Mouse (Mus musculus): Measurements from ENCODE around the gene Ethe1. TPM values are rescaled to one million over a fixed set of nuclear protein-coding genes. Genes with fewer than 3 reads are reported as not detected.

Ethe1 gene
- polyA plus RNA-seq (2015; fragmentation: Nextera tagmentation; extraction: Ambion mirVana), result 35.6 and 43.4 TPM in 2 replicates

DNA sequence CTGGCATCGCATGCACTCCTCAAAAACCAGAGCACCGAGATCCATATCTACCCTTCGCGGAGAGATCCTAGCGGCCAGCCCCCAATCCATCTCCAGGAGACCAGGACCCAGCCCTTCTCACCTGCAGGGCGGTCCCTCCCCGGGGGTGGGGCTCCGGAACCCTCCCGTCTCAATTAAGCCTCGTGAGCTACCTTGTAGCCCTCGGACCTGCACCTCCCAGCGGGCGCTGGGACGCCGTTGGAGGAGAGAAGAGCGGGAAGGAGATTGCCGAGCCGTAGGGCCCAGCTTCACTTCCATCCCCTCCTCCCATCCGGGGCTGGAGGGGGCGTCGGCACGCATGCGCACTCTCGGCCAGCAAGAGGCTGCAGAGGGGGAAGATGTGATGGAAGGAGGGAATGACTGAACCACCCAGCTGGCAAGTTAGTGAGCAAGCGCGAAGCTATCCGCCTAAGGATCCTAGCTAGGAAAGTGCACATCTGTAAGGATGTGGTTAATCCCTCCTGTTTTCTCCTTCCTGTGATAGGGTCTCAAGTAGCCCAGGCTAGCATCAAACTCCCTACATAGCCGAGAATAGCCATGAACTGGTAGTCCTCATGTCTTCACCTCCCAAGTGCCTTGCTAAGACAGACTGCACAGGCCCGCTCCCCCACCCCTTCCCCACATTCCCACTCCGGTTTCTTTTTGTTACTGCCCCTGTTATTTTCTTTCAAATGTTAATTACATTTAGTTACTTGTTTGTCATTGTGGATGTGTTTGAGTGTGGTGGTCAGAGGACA is at the start of gene Ethe1, which contains the start of gene Zfp575:
Gene Ethe1 (plus strand): TSS at position 214 of the 776 bp plus-strand sequence.
Gene Zfp575 (minus strand): TSS at position 312 of the 776 bp plus-strand sequence.
- Histone ChIP-seq H3K36me3 (ENCODE audit: control insufficient read depth, insufficient read depth, low read length) (no peaks in the 10 kb centered on the region), H3K4me3 (replicated peaks; ENCODE audit: low read length) (peak within 1 kb of the TSS; percentile 60), H3K27ac (ENCODE audit: low read length) (peak within 1 kb of the TSS; percentile 75), H3K27me3 (ENCODE audit: control insufficient read depth, insufficient read depth, low read length) (peaks cover 4% of the 10 kb centered on the region), H3K4me1 (ENCODE audit: control insufficient read depth, insufficient read depth, low read length) (peaks cover 2% of the 10 kb centered on the region; the same call in 1 of the 2 replicates), H3K4me2 (ENCODE audit: low read depth, low read length) (peak within 1 kb of the TSS; percentile 69), H3K9ac (ENCODE audit: low read length) (peak within 1 kb of the TSS; percentile 80), H3K9me3 (replicated peaks; ENCODE audit: control insufficient read depth, low read length) (no peaks in the 10 kb centered on the region)
- 7% methylated on average over 30 of the region's 30 CpGs for WGBS
- ATAC-seq (ENCODE audit: insufficient read depth, low FRiP score), result peak; percentile 61

DNA sequence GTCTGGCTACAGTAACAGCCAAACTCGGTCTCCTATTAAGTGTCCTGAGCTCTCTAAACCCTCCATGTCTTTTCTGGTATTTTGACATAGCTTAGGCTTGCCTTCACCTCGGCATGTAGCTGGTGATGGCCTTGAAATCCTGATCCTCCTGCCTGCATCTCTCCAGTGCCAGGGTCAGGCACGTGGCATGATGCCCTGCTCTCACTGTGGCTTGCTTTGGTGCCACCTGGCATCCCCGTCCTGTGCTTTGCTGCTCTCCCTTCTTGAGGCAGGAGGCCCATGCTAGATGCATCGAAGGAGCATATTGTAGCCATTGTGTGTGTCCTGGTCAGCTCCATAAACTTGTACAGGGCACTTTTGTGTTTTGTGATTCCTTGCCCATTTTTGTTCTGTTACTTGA is 49.8 kb upstream of the Ethe1 start:
- Histone ChIP-seq H3K9me3 (replicated peaks; ENCODE audit: control insufficient read depth, low read length) (no peaks in the 10 kb centered on the region), H3K4me3 (replicated peaks; ENCODE audit: low read length) (no peak overlapping the region), H3K4me1 (ENCODE audit: control insufficient read depth, insufficient read depth, low read length) (0 out of 2 replicates have a peak, but pooled peaks cover under 1% of the 10 kb centered on the region)

DNA sequence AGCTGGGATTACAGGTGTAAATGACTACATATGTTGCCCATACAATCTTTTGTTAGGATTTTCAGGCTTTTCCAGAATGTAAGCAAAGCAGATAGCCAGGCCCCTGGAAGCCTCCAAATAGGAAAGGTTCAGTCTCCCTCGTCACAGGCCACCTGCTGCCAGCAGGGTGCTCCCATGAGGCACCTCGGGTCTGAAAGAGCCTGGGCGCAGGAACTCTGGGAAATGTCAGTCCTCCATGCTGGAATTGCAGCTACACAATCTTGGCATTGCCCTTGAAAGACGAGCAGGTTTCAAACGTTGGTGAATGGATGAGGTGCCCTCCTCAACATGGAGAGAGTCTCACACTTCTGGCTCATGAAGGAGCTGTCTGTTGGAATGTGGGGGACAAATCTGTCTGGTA is 49.2 kb upstream of the Ethe1 start:
- H3K27me3 ChIP-seq (ENCODE audit: control insufficient read depth, insufficient read depth, low read length), result no peaks in the 10 kb centered on the region
- H3K4me3 ChIP-seq (replicated peaks; ENCODE audit: low read length), result no peak overlapping the region
- no peak overlapping the region for H3K27ac ChIP-seq (ENCODE audit: low read length)
- WGBS, result 41% methylated on average over 5 of the region's 5 CpGs
- H3K36me3 ChIP-seq (ENCODE audit: control insufficient read depth, insufficient read depth, low read length), result peaks cover 8% of the 10 kb centered on the region; the same call in 1 of the 2 replicates
- no peaks in the 10 kb centered on the region for H3K9me3 ChIP-seq (replicated peaks; ENCODE audit: control insufficient read depth, low read length)
- H3K4me2 ChIP-seq (ENCODE audit: low read depth, low read length), result no peak overlapping the region
- no peaks in the 10 kb centered on the region for H3K4me1 ChIP-seq (ENCODE audit: control insufficient read depth, insufficient read depth, low read length)
- no peak for ATAC-seq (ENCODE audit: insufficient read depth, low FRiP score)
- no peak overlapping the region for H3K9ac ChIP-seq (ENCODE audit: low read length)

More for the DNA sequence above, 49.8 kb upstream of the Ethe1 start:
- Histone ChIP-seq H3K36me3 (ENCODE audit: control insufficient read depth, insufficient read depth, low read length) (peaks cover 11% of the 10 kb centered on the region; the same call in 1 of the 2 replicates), H3K27ac (ENCODE audit: low read length) (no peak overlapping the region), H3K9ac (ENCODE audit: low read length) (no peak overlapping the region), H3K27me3 (ENCODE audit: control insufficient read depth, insufficient read depth, low read length) (no peaks in the 10 kb centered on the region), H3K4me2 (ENCODE audit: low read depth, low read length) (no peak overlapping the region)
- no peak for ATAC-seq (ENCODE audit: insufficient read depth, low FRiP score)
- 72% methylated on average over 5 of the region's 5 CpGs for WGBS

DNA sequence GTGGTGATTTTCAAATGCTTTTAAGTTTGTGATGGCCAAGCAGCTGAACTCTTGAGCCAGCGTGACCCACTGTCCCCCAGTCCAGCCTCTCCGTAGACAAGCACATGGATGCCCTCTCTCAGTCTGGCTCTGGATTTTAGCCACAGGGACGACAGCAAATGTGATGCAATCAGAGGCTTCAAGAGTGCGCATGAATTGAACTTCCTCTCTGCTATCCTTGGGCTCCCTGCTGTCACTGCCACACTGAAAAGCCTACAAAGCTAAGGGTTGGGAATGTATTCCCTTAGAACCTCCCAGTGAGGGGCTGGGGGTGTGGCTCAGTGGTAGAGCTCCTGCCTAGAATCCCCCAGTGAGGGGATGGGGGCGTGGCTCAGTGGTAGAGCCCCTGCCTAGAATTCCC is 48.6 kb upstream of the Ethe1 start:
- 79% methylated on average over 5 of the region's 5 CpGs for WGBS
- H3K27me3 ChIP-seq (ENCODE audit: control insufficient read depth, insufficient read depth, low read length), result no peaks in the 10 kb centered on the region
- H3K36me3 ChIP-seq (ENCODE audit: control insufficient read depth, insufficient read depth, low read length), result peaks cover 6% of the 10 kb centered on the region; the same call in 1 of the 2 replicates
- ATAC-seq (ENCODE audit: insufficient read depth, low FRiP score), result no peak
- no peak overlapping the region for H3K27ac ChIP-seq (ENCODE audit: low read length)
- H3K9me3 ChIP-seq (replicated peaks; ENCODE audit: control insufficient read depth, low read length), result no peaks in the 10 kb centered on the region
- no peak overlapping the region for H3K4me3 ChIP-seq (replicated peaks; ENCODE audit: low read length)
- no peak overlapping the region for H3K4me2 ChIP-seq (ENCODE audit: low read depth, low read length)
- no peaks in the 10 kb centered on the region for H3K4me1 ChIP-seq (ENCODE audit: control insufficient read depth, insufficient read depth, low read length)
- H3K9ac ChIP-seq (ENCODE audit: low read length), result no peak overlapping the region

DNA sequence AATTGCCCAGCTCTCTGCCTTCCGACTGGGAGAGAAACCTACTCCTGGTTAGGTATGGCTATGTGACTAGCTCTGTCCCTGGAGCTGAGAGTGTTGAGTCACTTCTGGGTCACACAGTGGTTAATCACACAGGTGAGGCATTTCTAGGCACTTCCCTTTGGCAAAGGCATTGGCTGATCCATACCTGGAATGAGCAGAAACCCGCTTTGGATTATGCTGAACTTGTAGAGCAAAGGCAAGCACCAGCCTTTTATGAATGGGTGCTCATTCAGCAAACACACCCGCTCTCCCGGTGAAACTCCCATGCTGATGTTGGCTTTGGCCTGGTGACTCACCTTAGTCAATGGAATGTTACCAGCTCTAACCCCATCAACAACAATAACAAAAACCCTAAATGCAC is 47.7 kb upstream of the Ethe1 start:
- peak; percentile 76; the same call in 1 of the 2 replicates for ATAC-seq (ENCODE audit: insufficient read depth, low FRiP score)
- H3K27ac ChIP-seq (ENCODE audit: low read length), result peak overlapping the region; percentile 70
- H3K4me1 ChIP-seq (ENCODE audit: control insufficient read depth, insufficient read depth, low read length), result no peaks in the 10 kb centered on the region
- peaks cover 4% of the 10 kb centered on the region; the same call in 1 of the 2 replicates for H3K36me3 ChIP-seq (ENCODE audit: control insufficient read depth, insufficient read depth, low read length)
- no peaks in the 10 kb centered on the region for H3K9me3 ChIP-seq (replicated peaks; ENCODE audit: control insufficient read depth, low read length)
- no peak overlapping the region for H3K4me3 ChIP-seq (replicated peaks; ENCODE audit: low read length)
- no peaks in the 10 kb centered on the region for H3K27me3 ChIP-seq (ENCODE audit: control insufficient read depth, insufficient read depth, low read length)
- no peak overlapping the region for H3K9ac ChIP-seq (ENCODE audit: low read length)
- no peak overlapping the region for H3K4me2 ChIP-seq (ENCODE audit: low read depth, low read length)
- WGBS, result 75% methylated on average over 4 of the region's 4 CpGs

DNA sequence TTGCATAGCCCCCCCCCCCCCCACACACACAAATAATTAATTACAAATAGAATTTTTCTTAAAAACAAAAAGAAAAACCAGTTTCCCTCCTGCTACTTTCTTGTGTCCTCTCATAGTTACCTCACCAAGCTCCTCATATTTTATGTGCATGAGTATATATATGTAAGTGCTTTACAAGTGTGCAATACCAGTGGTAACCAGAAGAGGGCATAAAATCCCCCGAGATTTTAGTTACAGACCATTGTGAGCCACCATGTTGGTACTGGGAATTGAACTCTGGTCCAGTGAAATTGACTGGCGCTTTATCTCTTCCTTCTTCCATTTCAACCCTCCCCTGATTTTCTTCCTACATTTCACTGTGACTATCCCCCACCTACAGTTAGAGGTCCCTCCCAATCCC is 42.8 kb upstream of the Ethe1 start:
- 83% methylated on average over 2 of the region's 2 CpGs for WGBS
- no peak overlapping the region for H3K4me3 ChIP-seq (replicated peaks; ENCODE audit: low read length)
- no peaks in the 10 kb centered on the region for H3K27me3 ChIP-seq (ENCODE audit: control insufficient read depth, insufficient read depth, low read length)
- no peaks in the 10 kb centered on the region for H3K9me3 ChIP-seq (replicated peaks; ENCODE audit: control insufficient read depth, low read length)
- no peak overlapping the region for H3K4me2 ChIP-seq (ENCODE audit: low read depth, low read length)
- no peak for ATAC-seq (ENCODE audit: insufficient read depth, low FRiP score)
- H3K4me1 ChIP-seq (ENCODE audit: control insufficient read depth, insufficient read depth, low read length), result peaks cover 15% of the 10 kb centered on the region
- H3K27ac ChIP-seq (ENCODE audit: low read length), result no peak overlapping the region
- no peaks in the 10 kb centered on the region for H3K36me3 ChIP-seq (ENCODE audit: control insufficient read depth, insufficient read depth, low read length)
- H3K9ac ChIP-seq (ENCODE audit: low read length), result no peak overlapping the region

DNA sequence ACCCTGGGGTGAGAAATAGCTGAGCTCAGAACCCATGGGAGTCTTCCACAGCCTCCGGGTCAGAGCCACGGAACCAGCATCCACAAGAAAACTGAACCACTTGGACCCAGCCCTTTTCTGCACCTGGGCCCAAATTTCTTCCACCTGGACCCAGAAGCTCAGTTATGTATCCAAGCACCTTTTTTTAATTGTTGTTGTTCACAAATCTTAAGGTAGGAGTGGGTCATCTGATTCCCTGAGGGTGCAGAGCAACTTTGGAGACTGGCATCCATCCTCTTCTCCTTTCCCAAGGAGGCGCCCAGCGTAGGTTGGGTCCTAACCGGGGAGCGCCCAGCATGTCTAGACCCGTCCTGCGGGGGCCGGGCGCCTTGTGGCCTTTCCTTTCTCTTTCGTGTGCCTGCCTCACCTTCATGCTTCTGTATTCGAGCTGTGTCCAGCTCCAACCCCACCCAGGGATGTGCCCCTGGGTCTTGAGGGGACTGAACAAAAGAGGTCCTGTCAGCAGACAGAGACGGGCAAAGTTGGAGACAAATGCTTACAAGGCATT is 41.2 kb upstream of the Ethe1 start, which contains the start of the genes Pinlyp and Xrcc1:
Gene Pinlyp (minus strand): TSS at position 51 of the 547 bp plus-strand sequence.
Gene Xrcc1 (plus strand): TSS at position 222 of the 547 bp plus-strand sequence.
- 37% methylated on average over 13 of the region's 13 CpGs for WGBS
- 0 out of 2 replicates have a peak, but pooled peaks have one; percentile 5 for ATAC-seq (ENCODE audit: insufficient read depth, low FRiP score)
- peaks cover 15% of the 10 kb centered on the region for H3K4me1 ChIP-seq (ENCODE audit: control insufficient read depth, insufficient read depth, low read length)
- H3K4me2 ChIP-seq (ENCODE audit: low read depth, low read length), result peak within 1 kb of the TSS; percentile 81
- H3K36me3 ChIP-seq (ENCODE audit: control insufficient read depth, insufficient read depth, low read length), result peaks cover 3% of the 10 kb centered on the region; the same call in 1 of the 2 replicates
- H3K27me3 ChIP-seq (ENCODE audit: control insufficient read depth, insufficient read depth, low read length), result no peaks in the 10 kb centered on the region
- peak within 1 kb of the TSS; percentile 89 for H3K4me3 ChIP-seq (replicated peaks; ENCODE audit: low read length)
- H3K9ac ChIP-seq (ENCODE audit: low read length), result peak within 1 kb of the TSS; percentile 92
- H3K27ac ChIP-seq (ENCODE audit: low read length), result peak within 1 kb of the TSS; percentile 93
- H3K9me3 ChIP-seq (replicated peaks; ENCODE audit: control insufficient read depth, low read length), result no peaks in the 10 kb centered on the region

DNA sequence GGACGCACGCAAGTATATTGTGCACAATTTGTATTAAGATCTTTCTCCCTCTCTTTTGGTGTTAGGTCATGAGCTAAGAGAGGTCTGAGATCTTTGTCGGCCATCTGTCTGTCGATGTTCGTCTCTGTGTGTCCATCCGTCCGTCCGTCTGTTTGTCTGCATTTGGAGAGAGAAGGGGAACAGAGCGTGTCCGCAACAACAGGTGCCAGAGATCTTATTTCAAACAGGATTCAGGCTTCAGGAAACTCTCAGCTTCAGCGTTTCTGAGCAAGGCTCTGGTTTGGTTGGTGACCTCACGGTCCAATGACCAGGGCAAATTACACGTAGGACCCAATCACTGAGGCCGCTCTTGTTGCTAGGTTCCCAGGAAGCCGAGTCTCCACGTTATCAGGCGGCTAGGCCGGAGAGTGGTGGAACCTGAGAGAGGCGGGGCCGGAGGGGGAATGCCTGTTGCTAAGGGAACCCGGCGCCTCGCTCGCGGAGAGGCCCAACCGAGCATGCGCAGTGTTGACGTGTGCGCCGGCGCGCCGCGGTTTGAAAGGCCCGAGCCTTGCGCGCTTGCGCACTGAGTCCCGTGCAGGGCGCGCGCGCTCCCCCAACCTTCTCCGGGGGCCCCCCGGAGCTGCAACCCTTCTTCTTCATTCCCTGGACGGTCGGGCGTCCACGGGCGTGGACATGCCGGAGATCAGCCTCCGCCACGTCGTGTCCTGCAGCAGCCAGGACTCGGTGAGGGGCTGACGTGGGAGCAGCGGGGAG is 40.5 kb upstream of the Ethe1 start:
- WGBS, result 1% methylated on average over 57 of the region's 57 CpGs

More for the DNA sequence above, 40.5 kb upstream of the Ethe1 start:
- ATAC-seq (ENCODE audit: insufficient read depth, low FRiP score), result peak; percentile 99
- no peaks in the 10 kb centered on the region for H3K9me3 ChIP-seq (replicated peaks; ENCODE audit: control insufficient read depth, low read length)
- peak overlapping the region; percentile 89 for H3K4me3 ChIP-seq (replicated peaks; ENCODE audit: low read length)
- H3K4me2 ChIP-seq (ENCODE audit: low read depth, low read length), result peak overlapping the region; percentile 81
- peak overlapping the region; percentile 92 for H3K9ac ChIP-seq (ENCODE audit: low read length)
- peak overlapping the region; percentile 93 for H3K27ac ChIP-seq (ENCODE audit: low read length)
- H3K4me1 ChIP-seq (ENCODE audit: control insufficient read depth, insufficient read depth, low read length), result peaks cover 15% of the 10 kb centered on the region
- peaks cover 3% of the 10 kb centered on the region; the same call in 1 of the 2 replicates for H3K36me3 ChIP-seq (ENCODE audit: control insufficient read depth, insufficient read depth, low read length)
- no peaks in the 10 kb centered on the region for H3K27me3 ChIP-seq (ENCODE audit: control insufficient read depth, insufficient read depth, low read length)
